Mouse (Mus musculus): ENCODE measurements at regions not wholly inside any gene's neighbourhood (a gene's known extent, or its start where the extent isn't known, plus 50 kb on each side); places are given as distances from the start of the nearest gene placed in this dataset.

DNA sequence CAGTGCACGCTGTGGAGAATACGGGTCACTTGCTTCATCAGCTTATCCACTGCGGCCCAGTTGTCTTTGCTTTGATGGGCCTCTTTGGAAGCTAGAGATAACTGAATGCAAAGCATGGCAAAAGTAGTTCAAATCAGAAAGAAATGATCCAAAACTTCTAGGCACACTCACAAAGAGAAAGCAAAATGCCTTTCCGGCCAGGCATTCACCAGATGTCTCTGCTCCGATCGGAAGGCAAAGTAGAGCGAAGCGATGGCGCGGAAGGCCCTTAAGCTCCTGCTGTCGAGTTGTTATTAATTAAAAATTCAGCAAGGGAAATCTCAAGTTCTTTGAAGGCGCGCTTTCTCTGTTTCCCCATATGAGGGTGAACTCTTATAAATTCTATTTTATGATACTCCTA lies 401.9 kb upstream of the Slc35b3 start:
- in situ Hi-C loops (cut with MboI; ENCODE audit: low sequenced_read_pairs): no loop called here

DNA sequence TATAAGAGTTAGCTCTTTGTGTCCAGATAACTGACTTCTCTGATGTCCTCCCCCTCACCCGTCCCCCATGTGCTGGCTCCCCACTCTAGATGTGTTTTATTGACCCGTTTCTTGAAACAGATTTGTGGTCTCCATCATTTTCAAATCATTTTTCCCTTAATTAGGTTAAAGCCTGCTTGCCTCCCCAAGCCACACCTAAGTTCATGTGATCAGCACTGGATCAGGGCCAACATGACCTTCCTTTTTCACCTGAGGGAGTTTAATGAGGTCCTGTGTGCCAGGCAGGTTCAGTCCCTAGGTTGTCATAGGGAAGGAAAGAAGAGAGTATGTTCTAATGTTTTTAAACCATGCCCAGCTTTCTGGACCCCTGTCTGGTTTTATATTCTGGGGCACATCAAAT lies 390.9 kb upstream of the Slc35b3 start:
- in situ Hi-C loops (cut with MboI; ENCODE audit: low sequenced_read_pairs): no loop called here

DNA sequence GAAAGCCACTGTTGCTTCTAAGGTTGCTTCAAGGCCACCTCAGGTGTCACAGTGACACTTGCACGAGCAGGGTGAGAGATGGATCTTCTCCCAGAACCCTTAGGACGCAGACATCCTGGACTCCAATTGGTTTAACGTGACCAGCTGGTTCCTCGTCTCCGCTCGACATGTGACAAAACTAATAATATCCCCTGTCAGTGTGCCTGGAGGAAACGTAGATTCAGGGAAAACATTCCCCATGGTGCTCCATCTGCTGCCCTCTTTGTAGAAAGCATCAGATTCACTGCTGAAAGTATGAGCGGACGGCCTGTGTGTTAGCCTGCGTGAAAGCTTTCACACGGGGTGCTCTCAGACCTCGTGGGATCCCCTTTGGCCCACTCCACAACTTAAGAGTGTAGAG lies 390.0 kb upstream of the Slc35b3 start:
- in situ Hi-C loops (cut with MboI; ENCODE audit: low sequenced_read_pairs): no loop called here

DNA sequence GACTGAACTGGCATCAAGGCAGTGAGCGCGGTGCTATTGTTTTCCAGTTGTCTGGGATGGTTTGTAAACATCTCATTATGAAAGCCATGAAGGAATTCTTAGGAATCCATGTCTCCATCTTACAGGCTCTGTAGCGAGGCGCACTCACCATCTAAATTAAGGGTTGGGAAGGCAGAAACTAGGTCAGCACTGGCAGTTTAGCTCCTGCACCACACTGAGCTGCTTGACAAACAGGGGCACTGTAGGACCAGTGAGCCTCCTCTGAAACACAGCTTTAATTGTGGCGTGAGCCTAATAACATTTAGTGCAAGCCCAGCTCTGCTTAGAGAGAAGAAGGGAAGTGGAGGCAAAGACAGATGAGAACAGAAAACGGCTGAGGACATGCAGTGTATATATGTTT lies 387.1 kb upstream of the Slc35b3 start:
- in situ Hi-C loops (cut with MboI; ENCODE audit: low sequenced_read_pairs): no loop called here

DNA sequence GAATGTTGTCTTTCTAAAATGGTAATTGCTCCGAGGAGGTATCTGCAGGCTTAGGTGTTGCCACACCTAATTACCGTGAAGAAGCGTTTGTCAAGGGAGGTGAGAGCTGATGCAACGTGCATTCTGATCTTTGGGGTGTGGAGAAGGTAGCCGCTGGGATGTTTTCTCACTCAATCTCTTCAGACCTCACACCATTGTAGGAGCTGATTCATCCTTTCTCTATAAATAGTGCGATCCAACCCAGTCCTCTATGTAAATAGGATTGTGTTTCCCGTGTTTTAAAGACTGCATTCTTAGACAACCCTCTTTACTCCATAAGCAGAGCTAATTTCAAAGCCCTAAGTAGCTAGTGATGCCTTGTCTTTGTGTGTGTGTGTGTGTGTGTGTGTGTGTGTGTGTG lies 374.2 kb upstream of the Slc35b3 start:
- in situ Hi-C loops (cut with MboI; ENCODE audit: low sequenced_read_pairs): no loop called here

DNA sequence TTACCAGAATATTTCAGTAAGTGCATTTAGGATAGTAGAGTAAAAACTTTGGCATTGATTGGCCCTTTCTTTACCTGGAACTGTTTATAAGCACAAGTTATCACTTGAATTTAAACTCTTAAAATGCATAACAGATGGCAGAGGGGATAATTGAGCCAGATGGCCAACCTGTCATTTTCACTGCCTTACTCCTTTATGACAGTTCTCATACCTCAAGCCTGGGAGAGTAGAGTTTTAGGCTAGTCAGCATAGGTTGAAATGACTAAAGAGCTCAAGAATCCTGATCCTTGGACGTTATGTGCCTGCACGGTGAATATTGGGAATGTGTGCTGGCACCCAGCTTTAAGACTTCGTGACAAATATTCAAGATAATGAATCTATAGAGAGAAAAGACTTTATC lies 369.1 kb upstream of the Slc35b3 start:
- in situ Hi-C loops (cut with MboI; ENCODE audit: low sequenced_read_pairs): no loop called here

DNA sequence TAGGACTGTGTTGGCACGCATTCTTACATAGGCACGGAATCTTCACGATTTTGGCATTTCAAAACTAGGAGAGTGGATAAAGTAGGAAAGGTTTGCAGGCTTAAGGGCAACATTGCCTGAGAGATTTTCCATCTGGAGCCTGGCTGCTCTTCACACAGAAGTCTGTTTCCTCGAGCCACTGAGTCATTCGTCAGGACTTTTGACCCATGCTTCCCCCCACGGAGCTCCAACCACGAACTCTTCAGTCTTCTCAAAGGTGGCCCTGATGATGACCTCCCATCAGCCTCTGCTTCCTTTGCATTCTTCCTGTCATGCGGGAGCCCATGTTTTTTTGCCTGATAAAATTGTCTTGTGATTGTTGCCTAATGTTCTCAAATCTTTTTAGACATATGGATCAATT lies 365.5 kb upstream of the Slc35b3 start:
- in situ Hi-C loops (cut with MboI; ENCODE audit: low sequenced_read_pairs): no loop called here

DNA sequence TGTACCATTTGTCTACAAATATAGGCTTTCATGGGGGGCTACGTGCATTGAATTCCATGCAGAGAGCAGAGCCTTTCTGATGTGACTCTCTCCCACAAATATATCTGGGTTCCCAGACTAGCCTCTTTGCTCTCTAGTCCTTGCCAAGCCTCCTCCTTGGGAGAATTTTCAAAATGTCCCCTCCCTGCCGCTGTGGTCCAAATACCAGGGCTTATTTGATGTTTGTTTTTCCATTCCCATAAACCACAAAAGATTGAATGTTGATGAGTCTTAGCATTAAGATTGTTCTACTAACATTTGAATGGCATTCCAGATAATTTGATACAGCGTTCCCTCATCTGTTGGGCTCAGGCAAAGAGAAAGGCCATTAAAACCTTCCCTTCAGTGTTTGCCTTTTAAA lies 360.4 kb upstream of the Slc35b3 start:
- in situ Hi-C loops (cut with MboI; ENCODE audit: low sequenced_read_pairs): no loop called here

DNA sequence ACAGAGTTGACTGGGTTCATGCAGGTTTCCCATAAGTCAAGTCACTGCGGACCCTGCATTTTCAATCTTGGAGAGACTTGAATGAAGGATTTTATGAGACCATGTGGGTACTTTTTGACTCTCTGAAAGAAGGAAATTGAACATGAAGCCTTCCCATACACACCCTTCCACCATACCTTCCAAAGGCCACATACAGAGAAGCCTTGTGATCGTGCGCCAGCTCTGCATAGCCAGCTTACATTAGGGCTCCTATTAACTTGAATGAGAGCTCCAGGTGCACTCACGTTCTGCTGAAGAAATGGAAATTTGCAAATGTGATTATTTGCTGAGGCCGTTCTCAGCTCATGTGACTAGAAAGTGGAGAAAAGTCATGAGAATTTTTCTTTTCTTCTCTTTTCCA lies 349.1 kb upstream of the Slc35b3 start:
- in situ Hi-C loops (cut with MboI; ENCODE audit: low sequenced_read_pairs): no loop called here

DNA sequence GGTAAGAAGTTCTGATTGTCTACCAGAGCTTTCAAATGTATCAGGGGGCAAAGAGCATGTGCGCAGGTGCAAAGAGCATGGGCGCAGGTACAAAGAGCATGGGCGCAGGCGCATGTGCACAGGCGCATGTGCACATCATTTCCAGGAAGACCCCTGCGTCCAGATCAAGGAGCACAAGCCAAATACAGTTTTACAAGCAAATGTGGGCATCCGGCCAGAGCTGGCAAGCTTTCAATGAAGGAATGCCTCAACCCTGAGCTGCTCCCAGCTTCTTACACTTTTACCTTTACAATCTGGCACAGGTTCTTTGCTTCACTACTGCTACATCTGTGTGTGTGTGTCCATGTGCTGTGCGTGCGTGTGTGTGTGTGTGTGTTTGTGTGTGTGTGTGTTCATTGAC lies 347.2 kb upstream of the Slc35b3 start:
- in situ Hi-C loops (cut with MboI; ENCODE audit: low sequenced_read_pairs): no loop called here

DNA sequence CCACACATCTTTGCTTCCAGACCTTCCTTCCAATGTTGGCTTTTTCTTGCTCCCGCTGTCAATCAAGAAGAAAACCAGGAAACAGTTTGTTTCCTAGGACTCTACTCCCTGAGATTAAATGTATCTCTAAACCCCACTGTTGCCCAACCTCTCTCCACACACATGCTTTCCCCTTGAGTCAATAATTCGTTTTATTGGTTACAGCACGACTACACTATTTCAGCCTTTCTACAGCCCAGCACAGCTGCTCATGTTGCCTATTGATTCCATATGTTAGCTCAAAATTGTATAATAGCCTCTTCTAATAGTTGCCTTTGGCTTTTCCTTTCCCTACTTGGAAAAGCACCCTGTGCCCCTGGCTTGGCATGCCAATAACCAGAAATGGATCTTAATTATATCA lies 346.2 kb upstream of the Slc35b3 start:
- in situ Hi-C loops (cut with MboI; ENCODE audit: low sequenced_read_pairs): no loop called here

DNA sequence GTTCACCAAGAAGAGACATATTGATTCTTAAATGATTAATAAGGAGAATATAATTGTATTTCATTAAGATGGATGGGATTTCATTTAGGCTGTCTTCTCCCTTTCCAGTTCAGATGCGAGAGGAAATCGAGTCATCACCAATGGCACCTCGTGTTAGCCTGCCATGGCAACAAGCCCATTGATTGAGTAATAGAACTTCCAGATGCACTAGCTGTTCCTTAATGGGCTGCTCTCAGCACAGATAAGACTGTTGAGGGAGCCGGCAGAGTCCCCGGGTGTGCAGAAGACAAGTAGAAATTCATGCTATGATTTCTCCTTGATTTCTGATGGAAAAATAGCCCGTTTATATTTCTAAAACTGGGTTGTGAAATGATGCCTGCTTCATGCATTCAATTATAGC lies 336.5 kb upstream of the Slc35b3 start:
- in situ Hi-C loops (cut with MboI; ENCODE audit: low sequenced_read_pairs): no loop called here

DNA sequence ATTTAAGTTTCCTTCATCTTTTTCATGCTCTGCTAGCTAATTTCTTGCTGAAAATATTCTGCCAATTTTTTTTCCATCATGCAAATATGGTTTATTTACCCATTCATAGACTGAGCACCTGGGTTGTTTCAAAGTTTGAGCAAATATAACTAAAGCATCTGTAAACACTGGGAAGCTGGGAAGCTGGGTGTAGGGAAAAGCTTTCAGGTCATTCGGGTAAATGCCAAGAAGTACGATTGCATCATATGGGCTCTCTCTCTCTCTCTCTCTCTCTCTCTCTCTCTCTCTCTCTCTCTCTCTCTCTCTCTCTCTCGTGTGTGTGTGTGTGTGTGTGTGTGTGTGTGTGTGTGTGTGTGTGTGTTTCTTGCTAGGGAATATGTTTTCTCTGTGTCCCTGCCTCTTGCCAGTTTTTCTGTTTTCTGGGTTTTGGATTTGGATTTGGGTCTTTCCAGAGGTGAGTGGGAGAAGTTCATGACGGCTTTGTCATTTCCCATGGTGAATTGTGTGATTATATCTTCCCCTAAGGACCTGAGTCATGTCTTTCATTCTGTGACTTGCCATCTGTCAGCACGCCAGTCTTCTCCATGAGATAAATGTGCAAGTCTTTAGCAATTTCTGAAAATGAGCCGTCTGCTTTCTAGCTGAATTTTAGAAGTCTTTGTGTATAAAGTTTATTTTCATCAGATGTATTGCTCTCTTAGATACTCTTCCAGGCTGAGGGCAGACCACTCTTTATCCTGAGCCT lies 329.7 kb upstream of the Slc35b3 start:
- in situ Hi-C loops (cut with MboI; ENCODE audit: low sequenced_read_pairs): no loop called here

DNA sequence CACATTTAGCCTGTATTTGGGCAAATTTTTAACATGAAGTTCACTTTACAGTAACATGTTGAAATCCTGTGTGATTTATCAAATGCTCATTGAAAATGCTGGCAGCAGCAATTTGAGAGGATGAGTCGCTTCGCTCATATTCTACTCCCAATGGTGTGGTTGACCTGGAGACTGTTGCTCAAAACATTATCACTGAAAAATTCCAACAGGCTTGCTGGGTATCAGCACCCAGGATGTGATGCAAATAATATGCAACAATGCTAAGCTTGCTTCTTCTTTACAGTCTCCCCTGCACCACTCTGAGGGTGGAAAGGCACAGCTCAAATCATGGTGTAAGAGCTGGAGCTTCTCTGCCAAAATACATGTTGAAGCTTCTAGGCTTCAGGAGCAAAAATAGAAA lies 321.6 kb upstream of the Slc35b3 start:
- in situ Hi-C loops (cut with MboI; ENCODE audit: low sequenced_read_pairs): no loop called here

DNA sequence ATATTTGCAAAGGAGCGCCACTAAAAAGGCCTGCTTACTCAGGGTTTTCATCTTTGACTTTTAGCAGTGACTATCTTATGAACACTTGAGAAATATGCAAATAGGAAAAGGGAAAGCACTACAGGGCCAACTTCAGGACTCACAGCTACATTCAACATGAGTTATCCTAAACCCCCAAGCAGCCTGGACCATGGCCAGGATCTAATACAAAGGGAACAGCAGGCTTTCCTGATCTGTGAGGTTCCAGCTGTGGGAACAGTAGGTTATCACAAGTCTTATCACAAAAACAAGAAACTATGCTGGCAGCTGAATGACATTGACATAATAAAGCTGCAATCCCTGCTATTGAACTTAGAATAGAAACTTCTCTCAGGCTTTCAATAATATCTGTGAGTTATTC lies 317.4 kb upstream of the Slc35b3 start:
- in situ Hi-C loops (cut with MboI; ENCODE audit: low sequenced_read_pairs): no loop called here

DNA sequence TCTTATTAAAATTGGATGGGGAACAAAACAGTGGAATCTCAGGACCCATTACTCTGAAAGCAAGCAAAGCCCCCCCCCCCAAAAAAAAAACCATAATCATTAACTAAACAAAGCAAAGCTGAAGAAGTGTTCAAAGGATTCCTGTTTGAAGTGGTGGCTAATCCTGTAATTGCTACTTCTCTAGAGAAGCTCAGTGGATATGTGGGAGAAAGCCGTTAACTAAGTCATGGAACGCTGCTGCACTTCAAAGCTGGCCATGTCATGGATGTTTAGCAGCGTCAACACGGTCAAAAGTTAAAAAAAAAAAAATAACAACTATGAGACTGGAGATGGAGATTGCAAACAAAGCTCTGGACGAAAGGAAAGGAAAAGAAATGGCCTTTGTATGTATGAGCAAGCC lies 305.3 kb upstream of the Slc35b3 start:
- in situ Hi-C loops (cut with MboI; ENCODE audit: low sequenced_read_pairs): no loop called here

DNA sequence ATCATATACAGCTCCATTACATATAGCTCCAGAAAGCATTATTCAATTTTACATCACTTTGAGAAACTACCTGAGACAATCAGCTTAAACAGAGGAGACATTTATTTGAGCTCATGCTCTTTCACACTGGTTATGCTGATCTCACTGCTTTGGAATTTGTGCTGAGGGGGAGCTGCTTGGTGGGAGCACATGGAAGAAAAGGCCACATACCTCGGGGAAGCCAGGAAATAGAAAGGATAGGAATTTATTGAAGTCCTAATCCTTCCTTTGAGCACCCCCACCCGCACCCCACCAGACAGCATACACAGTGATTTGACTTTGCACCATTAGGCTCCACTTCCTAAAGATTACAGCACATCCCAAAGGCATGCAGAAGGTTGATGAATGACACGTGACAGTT lies 296.0 kb upstream of the Slc35b3 start:
- in situ Hi-C loops (cut with MboI; ENCODE audit: low sequenced_read_pairs): no loop called here

DNA sequence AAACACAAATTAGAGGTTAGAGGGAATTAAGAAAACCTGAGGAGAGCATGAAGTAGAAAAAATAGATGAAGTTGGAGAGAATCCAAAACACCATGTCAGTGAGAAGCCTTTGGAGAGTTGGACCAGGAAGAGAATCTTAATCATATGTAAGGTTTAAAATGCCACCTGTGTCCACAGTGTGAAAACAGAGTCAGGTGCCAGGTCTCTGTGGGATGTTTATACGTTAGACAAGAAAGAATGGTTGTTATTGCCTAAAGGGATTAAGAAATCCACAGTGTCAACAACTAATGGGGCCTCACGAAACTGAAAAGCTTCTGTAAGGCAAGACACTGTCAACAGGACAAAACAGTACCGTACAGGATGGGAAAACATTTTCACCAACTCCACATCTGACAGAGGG lies 294.7 kb upstream of the Slc35b3 start:
- in situ Hi-C loops (cut with MboI; ENCODE audit: low sequenced_read_pairs): no loop called here

DNA sequence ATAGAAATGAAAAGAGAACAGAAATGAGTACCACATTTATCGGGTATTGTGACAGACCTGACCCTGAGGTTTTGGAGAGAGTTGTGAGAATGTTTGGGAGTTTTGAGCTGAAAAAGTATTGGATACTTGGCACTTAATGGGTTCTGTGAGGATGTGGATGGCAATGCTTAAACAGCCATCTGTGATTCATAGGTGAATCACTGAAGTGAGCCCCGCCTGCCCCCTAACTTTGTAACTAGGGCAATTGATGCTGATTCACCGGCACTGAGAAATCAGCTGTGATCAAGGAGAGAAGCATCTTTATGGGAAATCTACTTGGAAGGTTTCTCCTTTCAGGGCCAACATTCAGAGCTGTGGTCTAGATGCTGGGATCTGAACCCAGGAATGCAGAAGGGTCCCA lies 291.9 kb upstream of the Slc35b3 start:
- in situ Hi-C loops (cut with MboI; ENCODE audit: low sequenced_read_pairs): no loop called here

DNA sequence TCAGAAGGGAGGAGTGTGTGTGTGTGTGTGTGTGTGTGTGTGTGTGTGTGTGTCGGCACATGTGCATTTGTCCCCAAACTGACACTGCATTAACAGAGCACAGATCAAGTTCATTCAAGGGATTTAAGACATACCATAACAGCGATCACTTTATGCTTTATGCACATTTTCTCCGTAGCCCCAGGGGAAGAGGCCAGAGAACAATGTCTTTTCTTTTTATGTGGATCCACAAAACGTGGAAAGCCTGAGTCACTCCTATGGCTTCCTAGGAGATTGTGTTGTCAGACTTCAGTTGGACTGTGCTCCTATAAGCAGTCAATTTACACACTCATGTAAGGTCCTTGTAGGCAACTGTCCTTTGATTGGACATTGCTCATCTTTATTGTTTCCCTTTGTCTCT lies 289.4 kb upstream of the Slc35b3 start:
- in situ Hi-C loops (cut with MboI; ENCODE audit: low sequenced_read_pairs): no loop called here

DNA sequence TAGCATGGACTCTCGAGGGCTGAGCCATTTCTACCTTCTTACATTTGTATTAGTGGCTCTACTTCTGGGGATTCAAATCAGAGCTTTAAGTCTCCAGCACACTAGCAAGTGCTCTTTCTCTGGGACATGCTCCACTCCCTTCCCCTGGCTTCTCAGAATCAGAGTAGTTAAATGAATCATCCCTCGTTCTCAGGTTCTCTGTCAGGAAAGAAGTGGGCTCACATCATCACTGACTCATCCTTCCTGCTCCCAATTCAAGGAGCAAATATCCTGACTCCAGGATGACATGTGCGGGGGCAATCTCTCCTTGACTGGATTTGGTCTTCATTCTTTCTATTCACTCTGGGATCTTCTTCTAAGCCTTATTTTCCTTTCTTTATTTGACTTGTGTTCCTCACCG lies 266.2 kb upstream of the Slc35b3 start:
- in situ Hi-C loops (cut with MboI; ENCODE audit: low sequenced_read_pairs): no loop called here

DNA sequence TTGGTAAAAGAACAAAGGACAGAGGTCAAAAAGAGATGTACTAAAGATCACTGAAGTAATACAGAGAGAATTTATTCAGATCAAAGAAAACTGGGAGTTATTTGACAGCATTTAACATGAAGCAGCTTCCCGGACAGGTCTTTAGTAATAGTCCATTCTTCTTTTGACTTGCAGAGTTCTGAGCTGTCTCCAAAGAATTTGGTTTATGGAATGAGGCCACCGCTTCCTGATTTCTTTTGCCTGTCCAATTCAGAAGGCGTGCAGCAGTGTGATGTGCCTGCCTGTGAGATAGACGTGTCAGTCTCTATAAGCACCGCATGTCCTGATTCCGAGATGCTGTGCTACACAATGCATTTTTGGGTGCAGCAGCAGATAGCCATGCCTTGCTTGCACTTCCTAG lies 265.0 kb upstream of the Slc35b3 start:
- in situ Hi-C loops (cut with MboI; ENCODE audit: low sequenced_read_pairs): no loop called here

DNA sequence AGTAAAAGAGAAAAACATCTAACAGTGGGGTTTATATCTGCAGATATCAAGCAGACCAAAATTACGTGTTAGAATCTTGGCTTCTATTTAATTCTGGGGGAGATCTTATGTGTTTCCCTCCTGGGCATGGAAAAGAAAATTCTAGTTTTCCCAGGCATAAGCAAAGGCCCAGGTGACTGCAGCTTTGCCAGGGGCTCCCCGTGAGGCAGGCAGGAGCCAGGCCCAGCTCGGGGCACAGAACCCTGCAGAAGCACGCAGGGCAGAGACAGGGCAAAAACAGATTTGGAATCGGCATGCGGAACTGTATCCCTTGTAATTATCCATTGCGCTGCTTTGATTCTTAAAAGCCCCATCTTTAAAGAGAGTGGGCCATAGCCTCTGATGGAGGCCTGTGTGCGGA lies 250.4 kb upstream of the Slc35b3 start:
- in situ Hi-C loops (cut with MboI; ENCODE audit: low sequenced_read_pairs): no loop called here

Data from CH12F3 (cell line).